Mouse (Mus musculus): ENCODE data around the gene Ap3b2. TPM values are rescaled to one million over a fixed set of nuclear protein-coding genes. Genes with fewer than 3 reads are reported as not detected.
A peak's percentile ranks its signal among the peaks of the same experiment; 100 is the strongest.
"Not testable (repeated sequence)": the region's sequence is repeated elsewhere in the genome, so short reads cannot be mapped to it uniquely, and the experiment has no call there.

Gene Ap3b2
- polyA plus RNA-seq, 1 experiment = not detected

DNA sequence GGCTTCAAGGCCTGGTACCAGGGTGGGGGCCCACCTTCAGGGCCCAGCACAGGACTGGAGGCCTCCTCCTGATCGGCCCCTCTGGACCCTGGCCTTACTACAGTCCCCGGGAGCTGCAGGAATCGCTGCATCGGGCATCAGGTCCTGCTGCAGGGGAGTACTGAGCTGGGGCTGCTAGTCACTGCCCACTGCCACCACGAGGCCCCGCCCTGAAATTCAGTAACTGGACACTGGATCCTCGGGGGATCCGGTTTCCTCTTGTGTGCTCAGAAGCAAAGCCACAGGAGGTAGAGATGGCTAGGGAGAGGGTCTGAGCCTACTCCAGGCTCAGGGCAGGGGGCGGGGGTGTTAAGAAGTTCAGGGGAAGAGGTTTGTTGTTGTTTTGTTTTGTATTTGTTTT lies 4.1 kb downstream of the Ap3b2 start:
- H3K4me3 ChIP-seq (ENCODE audit: insufficient read depth, low read depth, low read length) = no peak overlapping the region
- 29% methylated on average over 9 of the region's 9 CpGs for WGBS
- TF ChIP-seq CTCF (IDR thresholded peaks at IDR 0.05; ENCODE audit: insufficient read depth, low read depth, low read length) (no peak), POLR2A (IDR thresholded peaks at IDR 0.05; ENCODE audit: insufficient read depth, low read depth, low read length) (no peak)
- H3K27ac ChIP-seq (ENCODE audit: insufficient read depth, low read depth, low read length) = no peak overlapping the region
- H3K4me1 ChIP-seq (ENCODE audit: control insufficient read depth, insufficient read depth, low read length) = peaks cover 15% of the 10 kb centered on the region

DNA sequence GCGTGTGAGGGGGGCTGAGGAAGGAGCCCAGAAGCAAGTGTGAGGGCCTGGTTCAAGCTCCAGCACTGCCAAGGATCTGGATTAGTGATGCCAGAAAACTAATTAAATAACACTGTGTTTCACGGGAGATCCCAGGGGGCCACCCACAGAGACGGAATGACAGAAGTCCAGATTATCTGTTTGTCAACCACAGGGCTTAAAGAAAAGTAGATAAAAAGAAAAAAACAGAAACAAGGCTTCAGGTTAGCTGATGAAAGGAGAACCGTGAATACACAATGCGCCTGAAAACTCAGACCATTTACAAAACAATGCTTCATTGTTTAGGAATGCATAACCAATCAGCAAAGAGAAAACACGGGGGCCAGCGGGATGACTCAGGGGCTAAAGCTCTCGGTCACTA lies 12.9 kb downstream of the Ap3b2 start:
- no peak overlapping the region for H3K27ac ChIP-seq (ENCODE audit: insufficient read depth, low read depth, low read length)
- 36% methylated on average over 8 of the region's 8 CpGs for WGBS

DNA sequence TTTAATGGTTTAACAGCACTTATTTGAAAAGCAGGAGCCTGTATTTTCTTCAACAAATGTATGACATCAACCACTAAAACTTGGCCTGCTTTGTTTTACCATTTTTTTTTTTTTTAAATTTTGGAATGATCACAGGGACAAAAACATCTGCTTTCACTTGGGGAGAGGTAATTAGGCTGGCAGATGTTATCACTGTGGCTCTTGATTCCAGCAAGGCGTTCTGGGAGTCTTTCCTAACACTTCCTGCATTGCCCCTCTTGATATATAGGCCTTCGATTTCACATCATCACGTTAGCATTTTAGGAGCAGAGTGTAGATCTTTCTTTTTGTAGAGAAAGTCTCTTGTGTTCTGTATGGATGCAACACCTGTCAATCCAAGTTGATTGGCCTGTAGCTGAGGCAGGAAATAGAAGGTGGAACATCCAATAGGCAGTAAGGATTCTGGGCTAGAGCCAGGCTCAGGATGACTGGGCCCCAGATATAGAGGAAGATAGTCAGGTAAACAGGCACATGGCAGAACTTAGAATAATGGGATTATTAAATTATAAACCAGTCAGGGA lies 14.1 kb downstream of the Ap3b2 start:
- WGBS = 82% methylated on average over 3 of the region's 3 CpGs

More for the DNA sequence above, 12.9 kb downstream of the Ap3b2 start:
- no peaks in the 10 kb centered on the region for H3K4me1 ChIP-seq (ENCODE audit: control insufficient read depth, insufficient read depth, low read length)
- no peak overlapping the region for H3K4me3 ChIP-seq (ENCODE audit: insufficient read depth, low read depth, low read length)
- TF ChIP-seq POLR2A (IDR thresholded peaks at IDR 0.05; ENCODE audit: insufficient read depth, low read depth, low read length) (no peak), CTCF (IDR thresholded peaks at IDR 0.05; ENCODE audit: insufficient read depth, low read depth, low read length) (no peak)

DNA sequence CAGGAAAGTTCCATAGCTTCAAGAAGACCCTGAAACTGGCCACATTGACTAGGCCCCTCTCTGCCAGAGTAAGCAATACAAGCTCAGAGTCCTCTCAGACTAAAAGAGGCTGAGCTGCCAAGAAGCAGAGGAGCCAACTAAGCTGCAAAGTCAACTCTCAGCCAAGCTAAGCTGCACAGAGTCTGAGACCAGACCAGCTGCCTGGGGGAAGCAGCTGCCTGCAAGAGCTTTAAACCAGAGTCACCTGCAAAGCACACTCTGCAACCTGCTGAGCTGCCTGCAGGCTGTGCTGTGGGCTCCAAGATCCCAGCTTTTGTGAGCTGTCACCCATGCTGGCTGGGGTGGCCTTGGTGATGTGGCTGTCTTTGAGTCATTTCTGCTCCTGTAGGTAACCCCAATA lies 15.5 kb downstream of the Ap3b2 start:
- not testable (repeated sequence) for H3K4me3 ChIP-seq (ENCODE audit: insufficient read depth, low read depth, low read length); H3K4me1 ChIP-seq (ENCODE audit: control insufficient read depth, insufficient read depth, low read length); H3K27ac ChIP-seq (ENCODE audit: insufficient read depth, low read depth, low read length)

More for the DNA sequence above, 14.1 kb downstream of the Ap3b2 start:
- no peaks in the 10 kb centered on the region for H3K4me1 ChIP-seq (ENCODE audit: control insufficient read depth, insufficient read depth, low read length)
- no peak for TF ChIP-seq POLR2A (IDR thresholded peaks at IDR 0.05; ENCODE audit: insufficient read depth, low read depth, low read length)
- TF ChIP-seq CTCF (IDR thresholded peaks at IDR 0.05; ENCODE audit: insufficient read depth, low read depth, low read length) = no peak
- no peak overlapping the region for H3K27ac ChIP-seq (ENCODE audit: insufficient read depth, low read depth, low read length)
- no peak overlapping the region for H3K4me3 ChIP-seq (ENCODE audit: insufficient read depth, low read depth, low read length)

DNA sequence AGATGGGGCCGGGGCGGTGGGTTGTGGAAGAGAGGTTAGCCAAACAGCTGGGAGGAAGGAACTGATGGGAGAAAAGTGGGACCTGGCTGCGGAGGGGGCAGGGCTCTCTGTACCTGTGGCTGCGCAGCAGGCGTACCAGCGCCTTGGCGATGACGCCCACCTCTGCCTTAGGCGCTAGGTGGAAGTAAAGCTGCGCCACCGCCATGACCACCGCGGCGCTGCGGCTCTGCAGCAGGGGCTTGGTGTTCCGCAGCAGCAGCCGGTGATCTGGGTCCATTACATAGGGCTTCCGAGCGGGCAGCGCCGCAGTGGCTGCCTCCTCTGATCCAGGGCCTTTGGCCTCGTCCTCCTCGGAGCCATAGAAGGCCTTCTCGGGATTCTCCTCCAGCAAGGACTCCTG lies 16.9 kb downstream of the Ap3b2 start:
- Histone ChIP-seq H3K4me1 (ENCODE audit: control insufficient read depth, insufficient read depth, low read length) (no peaks in the 10 kb centered on the region), H3K27ac (ENCODE audit: insufficient read depth, low read depth, low read length) (no peak overlapping the region), H3K4me3 (ENCODE audit: insufficient read depth, low read depth, low read length) (no peak overlapping the region)
- WGBS = 48% methylated on average over 24 of the region's 24 CpGs
- TF ChIP-seq CTCF (IDR thresholded peaks at IDR 0.05; ENCODE audit: insufficient read depth, low read depth, low read length) (no peak), POLR2A (IDR thresholded peaks at IDR 0.05; ENCODE audit: insufficient read depth, low read depth, low read length) (no peak)

DNA sequence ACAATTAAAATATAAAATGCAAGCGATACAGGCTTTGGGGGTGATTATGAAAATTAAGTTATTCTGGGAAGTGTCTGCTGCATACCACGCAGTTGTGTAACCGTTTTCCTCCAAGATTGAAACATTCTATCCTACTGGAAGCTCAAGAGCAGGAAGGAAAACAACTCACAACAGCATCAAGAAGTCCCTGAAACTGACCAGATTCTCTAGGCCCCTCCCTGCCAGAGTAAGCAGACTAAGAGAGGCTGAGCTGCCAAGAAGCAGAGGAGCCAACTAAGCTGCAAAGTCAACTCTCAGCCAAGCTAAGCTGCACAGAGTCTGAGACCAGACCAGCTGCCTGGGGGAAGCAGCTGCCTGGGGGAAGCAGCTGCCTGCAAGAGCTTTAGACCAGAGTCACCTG lies 18.5 kb downstream of the Ap3b2 start:
- Histone ChIP-seq H3K4me3 (ENCODE audit: insufficient read depth, low read depth, low read length) (no peak overlapping the region), H3K4me1 (ENCODE audit: control insufficient read depth, insufficient read depth, low read length) (0 out of 2 replicates have a peak, but pooled peaks cover 2% of the 10 kb centered on the region), H3K27ac (ENCODE audit: insufficient read depth, low read depth, low read length) (no peak overlapping the region)
- WGBS = 83% methylated on average over 3 of the region's 3 CpGs
- no peak for TF ChIP-seq POLR2A (IDR thresholded peaks at IDR 0.05; ENCODE audit: insufficient read depth, low read depth, low read length)
- no peak for TF ChIP-seq CTCF (IDR thresholded peaks at IDR 0.05; ENCODE audit: insufficient read depth, low read depth, low read length)

DNA sequence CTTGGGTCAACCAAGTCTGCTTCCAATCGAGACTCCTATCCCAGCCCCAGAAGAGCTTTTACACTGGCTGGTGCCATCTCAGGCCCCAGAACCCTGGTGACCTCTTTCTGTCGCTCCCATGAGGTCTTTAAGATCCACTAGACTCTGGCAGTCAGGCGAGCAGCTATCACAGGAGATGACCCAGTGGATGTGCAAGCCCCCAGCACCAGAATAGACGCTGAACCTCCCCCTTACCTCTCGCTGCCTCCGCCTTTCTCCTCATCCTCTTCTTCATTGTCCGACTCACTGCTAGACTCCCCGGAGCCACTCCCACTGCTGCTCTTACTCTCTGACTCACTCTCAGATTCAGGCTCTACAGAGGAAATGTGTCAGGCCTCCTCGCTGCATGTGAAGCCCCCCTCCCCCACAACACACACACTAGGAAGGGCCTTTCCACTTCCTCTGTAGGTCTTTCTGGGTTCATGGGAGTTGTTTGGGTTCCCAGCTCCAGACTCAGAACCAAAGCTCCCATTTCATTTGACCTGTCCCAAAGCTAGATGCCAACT lies 28.7 kb downstream of the Ap3b2 start:
- no peak overlapping the region for H3K4me3 ChIP-seq (ENCODE audit: insufficient read depth, low read depth, low read length)
- no peak overlapping the region for H3K27ac ChIP-seq (ENCODE audit: insufficient read depth, low read depth, low read length)
- peaks cover 18% of the 10 kb centered on the region for H3K4me1 ChIP-seq (ENCODE audit: control insufficient read depth, insufficient read depth, low read length)
- TF ChIP-seq POLR2A (IDR thresholded peaks at IDR 0.05; ENCODE audit: insufficient read depth, low read depth, low read length) (no peak), CTCF (IDR thresholded peaks at IDR 0.05; ENCODE audit: insufficient read depth, low read depth, low read length) (no peak)
- WGBS = 40% methylated on average over 9 of the region's 9 CpGs

DNA sequence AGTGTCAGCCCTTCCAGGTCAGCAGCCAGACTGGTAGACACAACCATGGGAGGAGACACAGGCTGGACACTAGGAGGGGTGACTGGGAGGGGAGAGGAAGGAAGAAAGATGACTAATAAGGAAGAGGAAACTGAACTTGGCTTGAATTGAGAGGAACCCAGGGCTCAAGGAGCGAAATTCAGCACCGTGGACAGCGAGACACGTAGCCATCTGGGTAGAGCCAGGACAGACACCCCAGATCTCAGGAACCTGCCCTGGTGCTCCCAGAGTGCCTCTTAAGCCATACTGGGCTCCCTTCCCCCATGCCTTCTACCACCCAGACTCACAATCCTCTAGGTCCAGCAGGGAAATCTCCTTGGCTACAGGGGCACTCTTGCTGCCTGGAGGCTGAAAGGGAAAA lies 29.6 kb downstream of the Ap3b2 start:
- no peak overlapping the region for H3K27ac ChIP-seq (ENCODE audit: insufficient read depth, low read depth, low read length)
- TF ChIP-seq POLR2A (IDR thresholded peaks at IDR 0.05; ENCODE audit: insufficient read depth, low read depth, low read length) = no peak

DNA sequence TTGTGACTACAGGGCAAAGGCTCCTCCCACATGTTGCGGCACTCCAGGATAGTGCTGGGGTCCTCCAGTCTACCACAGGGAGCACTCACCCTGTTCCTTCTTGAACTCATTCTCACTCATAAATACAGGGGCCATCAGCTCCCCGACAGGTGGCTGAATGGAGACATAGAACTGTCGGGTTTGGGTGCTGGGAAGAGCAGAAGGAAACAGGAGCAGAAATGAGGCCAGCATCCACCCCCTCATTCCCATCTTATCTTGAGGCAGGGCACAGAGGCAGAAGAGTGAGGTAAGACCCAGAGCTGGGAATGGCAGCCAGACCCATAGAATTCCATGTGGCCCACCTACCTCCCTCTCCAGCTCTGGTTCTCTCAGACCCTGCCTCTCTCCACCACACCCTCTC lies 30.9 kb downstream of the Ap3b2 start:
- no peak overlapping the region for H3K4me3 ChIP-seq (ENCODE audit: insufficient read depth, low read depth, low read length)
- no peak overlapping the region for H3K27ac ChIP-seq (ENCODE audit: insufficient read depth, low read depth, low read length)
- 78% methylated on average over 3 of the region's 3 CpGs for WGBS
- no peak for TF ChIP-seq POLR2A (IDR thresholded peaks at IDR 0.05; ENCODE audit: insufficient read depth, low read depth, low read length)
- no peak for TF ChIP-seq CTCF (IDR thresholded peaks at IDR 0.05; ENCODE audit: insufficient read depth, low read depth, low read length)
- peaks cover 18% of the 10 kb centered on the region for H3K4me1 ChIP-seq (ENCODE audit: control insufficient read depth, insufficient read depth, low read length)

More for the DNA sequence above, 29.6 kb downstream of the Ap3b2 start:
- no peak overlapping the region for H3K4me3 ChIP-seq (ENCODE audit: insufficient read depth, low read depth, low read length)
- H3K4me1 ChIP-seq (ENCODE audit: control insufficient read depth, insufficient read depth, low read length) = peaks cover 18% of the 10 kb centered on the region
- whole genome bisulfite sequencing = 56% methylated on average over 4 of the region's 4 CpGs

DNA sequence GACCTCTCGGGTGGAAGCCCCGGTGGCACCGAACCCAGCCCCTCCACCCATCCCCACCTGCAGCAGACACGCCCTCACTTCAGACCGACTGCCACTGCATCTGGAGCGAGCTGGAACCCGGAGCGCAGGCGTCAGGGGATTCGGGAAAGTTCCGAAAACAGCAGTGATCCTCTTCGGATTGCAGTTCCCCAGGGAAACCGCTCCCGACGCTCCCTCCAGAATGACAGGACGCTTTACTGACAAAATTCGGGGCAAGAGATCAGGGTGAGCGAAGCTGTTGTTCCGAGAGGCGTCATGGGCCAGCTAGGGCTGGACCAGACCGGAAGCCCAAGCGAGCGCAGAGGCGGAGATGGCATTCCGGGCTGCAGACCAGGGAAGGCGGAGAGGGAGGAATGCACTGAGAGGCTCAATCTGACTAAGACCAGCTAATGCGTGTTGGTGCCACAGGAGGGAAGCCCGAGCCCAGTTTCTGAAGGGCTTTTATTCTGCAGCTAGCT lies 38.5 kb downstream of the Ap3b2 start, which contains the start of gene Cpeb1:
Gene Cpeb1 (minus strand): TSS at position 311 of the 497 bp plus-strand sequence.
- WGBS = under 1% methylated on average over 28 of the region's 28 CpGs
- TF ChIP-seq CTCF (IDR thresholded peaks at IDR 0.05; ENCODE audit: insufficient read depth, low read depth, low read length) = peak; percentile 30
- no peak for TF ChIP-seq POLR2A (IDR thresholded peaks at IDR 0.05; ENCODE audit: insufficient read depth, low read depth, low read length)
- H3K4me1 ChIP-seq (ENCODE audit: control insufficient read depth, insufficient read depth, low read length) = peaks cover 20% of the 10 kb centered on the region
- H3K27ac ChIP-seq (ENCODE audit: insufficient read depth, low read depth, low read length) = peak within 1 kb of the TSS; percentile 67
- peak within 1 kb of the TSS; percentile 65 for H3K4me3 ChIP-seq (ENCODE audit: insufficient read depth, low read depth, low read length)

Measured in olfactory bulb, adult 2 months (tissue).